Mouse (Mus musculus) gastrocnemius, postnatal 10 days (tissue): Measurements from ENCODE around the gene Mpeg1. TPM values are rescaled to one million over a fixed set of nuclear protein-coding genes. Genes with fewer than 3 reads are reported as not detected.

Experiments
- DNase-seq: peaks from one replicate; pipeline ENCODE4 v3.0.0; 2021; ENCODE audit warnings: mixed read lengths
- total RNA-seq, 2 experiments: library from RNA; stranded (reverse); gene quantifications; 2 replicates each; pipeline ENCODE4 v1.2.3; 2021

The Mpeg1 gene
- total RNA-seq, 2 experiments from 2014 or later, result 2.0 to 4.1 TPM

- DNase-seq, result no peak
Measured at GRCm38 (mm10) chr19:12493453-12494186, 33.0 kb downstream of the Mpeg1 start.

GRCm38 (mm10) chr19:12494187-12494458, 33.5 kb downstream of the Mpeg1 start:
- DNase-seq, result no peak

- no peak for DNase-seq
Measured at GRCm38 (mm10) chr19:12494972-12495535, 34.5 kb downstream of the Mpeg1 start.

- no peak for DNase-seq
Measured at GRCm38 (mm10) chr19:12496241-12496640, 35.7 kb downstream of the Mpeg1 start.

- no peak for DNase-seq
Measured at GRCm38 (mm10) chr19:12497909-12498308, 37.3 kb downstream of the Mpeg1 start.

GRCm38 (mm10) chr19:12498321-12498720, 37.7 kb downstream of the Mpeg1 start:
- no peak for DNase-seq

- DNase-seq, result no peak
Measured at GRCm38 (mm10) chr19:12498941-12499340, 38.4 kb downstream of the Mpeg1 start.

- no peak for DNase-seq
Measured at GRCm38 (mm10) chr19:12499485-12499884, 38.9 kb downstream of the Mpeg1 start.

- peak; percentile 41 for DNase-seq
Measured at GRCm38 (mm10) chr19:12500124-12500523, 39.5 kb downstream of the Mpeg1 start.

GRCm38 (mm10) chr19:12500881-12501311, 40.3 kb downstream of the Mpeg1 start:
- DNase-seq, result peak; percentile 53

GRCm38 (mm10) chr19:12501370-12502347, 41.1 kb downstream of the Mpeg1 start, which contains the start of gene Dtx4:
Gene Dtx4, minus strand, starts transcription at chr19:12501454.
- DNase-seq, result peak; percentile 95

- DNase-seq, result no peak
Measured at GRCm38 (mm10) chr19:12502756-12503155, 42.2 kb downstream of the Mpeg1 start.

GRCm38 (mm10) chr19:12514621-12515020, 54.0 kb downstream of the Mpeg1 start:
- no peak for DNase-seq

Other genes with a start within 250 kb of the Mpeg1 start
- gene Olfr1432, start 228.2 kb upstream of the Mpeg1 start, total RNA-seq, result not detected
- gene Olfr262, start 219.1 kb upstream of the Mpeg1 start, total RNA-seq, result not detected
- not detected for gene Olfr235, start 199.7 kb upstream of the Mpeg1 start, total RNA-seq
- not detected for gene Olfr1434, start 180.9 kb upstream of the Mpeg1 start, total RNA-seq
- not detected for gene Olfr1436, start 161.6 kb upstream of the Mpeg1 start, total RNA-seq
- not detected for gene Olfr1437, start 135.7 kb upstream of the Mpeg1 start, total RNA-seq
- not detected for gene Olfr1438-ps1, start 124.9 kb upstream of the Mpeg1 start, total RNA-seq
- gene Olfr1440, start 73.5 kb upstream of the Mpeg1 start, total RNA-seq, result not detected
- not detected for gene Olfr1441, start 43.3 kb upstream of the Mpeg1 start, total RNA-seq
- not detected for gene Pfpl, start 32.9 kb upstream of the Mpeg1 start, total RNA-seq
- gene Dtx4, start 40.7 kb downstream of the Mpeg1 start, total RNA-seq, result 10 to 100 TPM; 20.3 to 23.2 TPM
- 10 to 100 TPM in 1 of 2 experiments, 1 to 10 TPM in 1; 7.3 to 11.2 TPM for gene Fam111a, start 85.0 kb downstream of the Mpeg1 start, total RNA-seq
- not detected for gene Gm4952, start 139.2 kb downstream of the Mpeg1 start, total RNA-seq
- gene Glyat, start 172.5 kb downstream of the Mpeg1 start, total RNA-seq, result not detected
- not detected for gene Olfr1442, start 209.7 kb downstream of the Mpeg1 start, total RNA-seq
- gene Olfr1443, start 217.3 kb downstream of the Mpeg1 start, total RNA-seq, result not detected
- gene Keg1, start 235.0 kb downstream of the Mpeg1 start, total RNA-seq, result not detected